Mouse (Mus musculus): ENCODE measurements around the gene Slc9a1. TPM values are rescaled to one million over a fixed set of nuclear protein-coding genes. Genes with fewer than 3 reads are reported as not detected.

Gene Slc9a1
- polyA plus RNA-seq (2014; fragmentation: Illumina TruSeq; extraction: RNeasy Lipid Tissue Mini Kit (QIAGEN cat#74804); ENCODE audit: low read depth, low replicate concordance) = 3.6 TPM

DNA sequence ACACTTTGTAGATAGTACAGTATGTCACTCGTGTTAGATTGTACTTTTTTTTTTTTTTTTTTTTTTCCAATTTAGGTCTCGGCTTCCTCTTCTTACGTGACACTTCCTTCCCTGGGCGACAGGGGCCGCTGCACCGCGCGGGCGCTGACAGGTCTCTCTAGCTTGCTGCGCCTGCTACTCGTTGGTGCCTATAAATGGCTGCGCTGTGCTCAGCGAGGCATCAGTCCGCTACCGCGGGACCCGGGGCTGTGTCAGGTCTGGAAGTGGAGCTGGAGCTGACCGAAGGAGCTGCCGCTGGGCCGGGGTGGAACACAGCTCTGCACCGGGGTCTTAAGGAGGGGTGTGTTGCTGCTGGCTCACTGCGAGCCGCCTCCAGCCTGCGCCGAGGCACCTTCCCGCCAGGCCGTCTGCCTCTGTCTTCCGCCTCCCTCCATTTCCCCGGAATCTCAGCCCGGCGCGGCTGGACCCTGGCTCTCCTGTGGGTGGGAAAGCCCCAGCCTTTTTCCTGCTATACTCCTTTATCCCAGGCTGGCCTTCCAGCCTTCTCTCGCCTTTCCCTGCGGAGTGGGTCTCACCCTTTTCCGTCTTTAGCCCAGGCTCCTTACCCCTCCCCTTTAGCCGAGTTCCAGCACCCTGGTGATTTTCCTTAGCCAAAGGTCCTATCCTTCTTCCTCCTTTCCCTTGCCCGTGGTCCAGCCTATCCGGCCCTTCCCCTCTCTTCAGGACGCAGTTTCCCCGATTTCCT is at the start of gene Slc9a1:
TSS of gene Slc9a1 (plus strand) at position 154 of the 745 bp plus-strand sequence.

DNA sequence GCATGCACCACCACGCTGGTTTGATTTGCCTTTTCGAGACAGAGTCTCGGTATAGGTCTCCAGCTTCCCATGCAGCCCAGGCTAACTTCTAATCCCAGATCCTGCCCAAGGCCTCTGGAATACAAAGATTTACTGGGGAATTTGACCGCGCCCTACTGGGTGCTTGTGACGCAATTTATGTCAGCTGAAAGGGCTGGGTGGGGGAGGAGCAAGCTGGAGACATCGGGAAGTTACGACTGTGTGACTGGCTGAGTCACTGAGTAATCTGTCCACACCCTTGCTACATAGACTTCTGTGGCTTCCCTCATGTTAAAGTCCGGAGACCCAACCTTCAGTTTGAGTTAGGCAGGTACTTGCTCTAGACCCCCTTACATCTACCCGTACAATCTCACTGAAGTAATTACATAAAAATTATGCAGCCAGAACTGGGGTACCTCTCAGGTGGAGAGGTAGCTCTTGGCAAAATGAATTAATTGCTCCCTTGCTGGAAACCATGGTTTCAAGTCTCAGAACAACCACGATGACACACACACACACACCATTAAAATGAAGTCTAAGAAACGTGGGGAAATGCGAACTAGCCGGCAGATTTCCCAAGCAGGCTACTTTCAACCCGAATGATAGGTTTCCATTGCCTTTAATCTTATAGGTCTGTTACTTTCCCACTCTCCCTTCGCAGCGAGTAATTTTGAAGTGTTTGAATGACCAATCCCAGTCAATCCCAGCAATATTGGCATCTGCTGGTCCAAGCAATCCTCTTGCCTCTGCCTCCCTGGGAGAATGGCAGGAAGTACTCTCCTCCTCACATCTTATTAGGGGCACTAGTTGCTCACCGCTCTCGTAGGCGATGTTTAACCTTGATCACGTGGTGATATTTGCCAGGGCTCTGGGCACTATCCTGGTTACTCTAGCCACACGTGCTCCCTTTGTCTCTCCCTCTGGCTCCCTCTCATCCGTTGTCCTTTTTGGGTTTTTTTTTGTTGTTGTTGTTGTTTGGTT is 15.8 kb upstream of the Slc9a1 start, which contains the start of gene Wdtc1:
TSS of gene Wdtc1 (minus strand) at position 115 of the 999 bp plus-strand sequence.

Other genes starting within 250 kb of the Slc9a1 start
- gene Wasf2, start 239.2 kb upstream of the Slc9a1 start, polyA plus RNA-seq (2014; fragmentation: Illumina TruSeq; extraction: RNeasy Lipid Tissue Mini Kit (QIAGEN cat#74804); ENCODE audit: low read depth, low replicate concordance) = 124 TPM
- gene Cd164l2, start 157.6 kb upstream of the Slc9a1 start, polyA plus RNA-seq (2014; fragmentation: Illumina TruSeq; extraction: RNeasy Lipid Tissue Mini Kit (QIAGEN cat#74804); ENCODE audit: low read depth, low replicate concordance) = not detected
- gene Gpr3, start 157.2 kb upstream of the Slc9a1 start, polyA plus RNA-seq (2014; fragmentation: Illumina TruSeq; extraction: RNeasy Lipid Tissue Mini Kit (QIAGEN cat#74804); ENCODE audit: low read depth, low replicate concordance) = not detected
- gene Map3k6, start 128.9 kb upstream of the Slc9a1 start, polyA plus RNA-seq (2014; fragmentation: Illumina TruSeq; extraction: RNeasy Lipid Tissue Mini Kit (QIAGEN cat#74804); ENCODE audit: low read depth, low replicate concordance) = 1.0 TPM
- gene Sytl1, start 106.6 kb upstream of the Slc9a1 start, polyA plus RNA-seq (2014; fragmentation: Illumina TruSeq; extraction: RNeasy Lipid Tissue Mini Kit (QIAGEN cat#74804); ENCODE audit: low read depth, low replicate concordance) = not detected
- 2.5 TPM for gene Tmem222, start 91.9 kb upstream of the Slc9a1 start, polyA plus RNA-seq (2014; fragmentation: Illumina TruSeq; extraction: RNeasy Lipid Tissue Mini Kit (QIAGEN cat#74804); ENCODE audit: low read depth, low replicate concordance)
- gene Wdtc1, start 16.2 kb upstream of the Slc9a1 start, polyA plus RNA-seq (2014; fragmentation: Illumina TruSeq; extraction: RNeasy Lipid Tissue Mini Kit (QIAGEN cat#74804); ENCODE audit: low read depth, low replicate concordance) = 2.6 TPM
- not detected for gene Tent5b, start 110.4 kb downstream of the Slc9a1 start, polyA plus RNA-seq (2014; fragmentation: Illumina TruSeq; extraction: RNeasy Lipid Tissue Mini Kit (QIAGEN cat#74804); ENCODE audit: low read depth, low replicate concordance)
- gene Trnp1, start 128.8 kb downstream of the Slc9a1 start, polyA plus RNA-seq (2014; fragmentation: Illumina TruSeq; extraction: RNeasy Lipid Tissue Mini Kit (QIAGEN cat#74804); ENCODE audit: low read depth, low replicate concordance) = 0.52 TPM
- gene Kdf1, start 149.3 kb downstream of the Slc9a1 start, polyA plus RNA-seq (2014; fragmentation: Illumina TruSeq; extraction: RNeasy Lipid Tissue Mini Kit (QIAGEN cat#74804); ENCODE audit: low read depth, low replicate concordance) = not detected
- gene Nudc, start 176.3 kb downstream of the Slc9a1 start, polyA plus RNA-seq (2014; fragmentation: Illumina TruSeq; extraction: RNeasy Lipid Tissue Mini Kit (QIAGEN cat#74804); ENCODE audit: low read depth, low replicate concordance) = 46.4 TPM
- 0.52 TPM for gene Nr0b2, start 183.7 kb downstream of the Slc9a1 start, polyA plus RNA-seq (2014; fragmentation: Illumina TruSeq; extraction: RNeasy Lipid Tissue Mini Kit (QIAGEN cat#74804); ENCODE audit: low read depth, low replicate concordance)
- gene Gpatch3, start 205.0 kb downstream of the Slc9a1 start, polyA plus RNA-seq (2014; fragmentation: Illumina TruSeq; extraction: RNeasy Lipid Tissue Mini Kit (QIAGEN cat#74804); ENCODE audit: low read depth, low replicate concordance) = not detected
- gene Gpn2, start 214.7 kb downstream of the Slc9a1 start, polyA plus RNA-seq (2014; fragmentation: Illumina TruSeq; extraction: RNeasy Lipid Tissue Mini Kit (QIAGEN cat#74804); ENCODE audit: low read depth, low replicate concordance) = 0.47 TPM
- gene Sfn, start 232.5 kb downstream of the Slc9a1 start, polyA plus RNA-seq (2014; fragmentation: Illumina TruSeq; extraction: RNeasy Lipid Tissue Mini Kit (QIAGEN cat#74804); ENCODE audit: low read depth, low replicate concordance) = not detected

Measured in adrenal gland, adult 10 weeks (tissue).